Mouse (Mus musculus): ENCODE data around the gene Olfr876.

DNA sequence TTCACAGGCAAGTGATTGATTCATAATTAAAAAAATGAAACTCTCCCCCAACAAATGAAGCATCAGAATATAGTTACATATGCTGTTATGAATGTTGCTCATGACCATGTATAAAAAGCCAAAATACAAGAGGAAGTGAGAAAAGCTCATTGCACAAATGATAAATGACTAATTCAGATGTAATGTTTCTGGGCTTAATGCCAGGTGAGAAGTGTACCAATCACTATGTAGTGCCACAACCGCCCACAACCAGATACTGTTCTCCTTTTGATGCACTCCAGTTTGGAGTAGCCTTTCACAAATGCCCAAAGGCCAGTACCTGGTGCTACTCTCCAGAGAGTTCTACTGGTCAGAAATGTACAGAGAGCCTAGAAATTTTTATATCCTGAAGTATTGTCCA, 30.5 kb downstream of the Olfr876 start:
- TF ChIP-seq CHD2 (IDR thresholded peaks at IDR 0.05; ENCODE audit: low read length) (no peak), GATA1 (IDR thresholded peaks at IDR 0.05; ENCODE audit: low read depth, low read length) (no peak), MAZ (IDR thresholded peaks at IDR 0.05; ENCODE audit: low read depth, low read length) (no peak), USF1 (IDR thresholded peaks at IDR 0.05; ENCODE audit: low read depth, low read length) (no peak), SIN3A (IDR thresholded peaks at IDR 0.05; ENCODE audit: low read length) (no peak), RCOR1 (IDR thresholded peaks at IDR 0.05; ENCODE audit: low read depth, low read length) (no peak), EP300 (IDR thresholded peaks at IDR 0.05; ENCODE audit: low read depth in 1 of 2, low read length in 2 of 2) (no peak)

Data from MEL (cell line).